Mouse (Mus musculus) spleen, postnatal 14 days (tissue): ENCODE data around the gene Mfsd8.
A peak's percentile ranks its signal among the peaks of the same experiment; 100 is the strongest.
"Not testable (repeated sequence)": the region's sequence is repeated elsewhere in the genome, so short reads cannot be mapped to it uniquely, and the experiment has no call there.

ENCODE experiments used
- DNase-seq, 2 experiments: peaks; one replicate each; pipeline ENCODE4 v3.0.0; 2021 to 2022; ENCODE audit warnings: low spot score in 2 of 2

Gene Mfsd8

DNA sequence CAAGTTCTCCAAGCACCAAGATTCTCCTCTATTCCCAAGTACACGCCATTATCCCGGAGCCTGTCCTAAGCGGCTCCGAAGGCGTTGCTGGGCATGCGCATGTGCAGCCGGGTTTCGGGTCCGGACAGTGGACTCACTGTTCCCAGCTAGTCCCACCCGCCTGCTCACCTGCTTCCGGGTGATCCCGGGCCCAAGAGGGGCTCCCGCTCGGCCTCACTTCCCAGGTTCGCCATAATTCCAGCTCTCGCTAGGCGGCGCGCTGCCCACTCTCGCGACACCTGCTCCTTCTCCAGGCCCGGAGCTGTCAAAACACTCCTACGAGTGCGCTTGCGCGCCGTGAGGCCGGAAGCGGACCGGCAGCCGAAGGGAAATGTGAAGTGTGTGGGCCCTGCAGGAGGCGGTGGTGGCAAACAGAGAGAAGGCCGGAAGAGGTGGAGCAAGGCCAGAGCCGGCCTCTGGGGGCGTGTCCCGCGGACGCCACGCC lies at the start of gene Mfsd8:
TSS of gene Mfsd8 (minus strand) at position 414 of the 484 bp plus-strand sequence.
- peak; percentile 86 to 88 for DNase-seq

DNA sequence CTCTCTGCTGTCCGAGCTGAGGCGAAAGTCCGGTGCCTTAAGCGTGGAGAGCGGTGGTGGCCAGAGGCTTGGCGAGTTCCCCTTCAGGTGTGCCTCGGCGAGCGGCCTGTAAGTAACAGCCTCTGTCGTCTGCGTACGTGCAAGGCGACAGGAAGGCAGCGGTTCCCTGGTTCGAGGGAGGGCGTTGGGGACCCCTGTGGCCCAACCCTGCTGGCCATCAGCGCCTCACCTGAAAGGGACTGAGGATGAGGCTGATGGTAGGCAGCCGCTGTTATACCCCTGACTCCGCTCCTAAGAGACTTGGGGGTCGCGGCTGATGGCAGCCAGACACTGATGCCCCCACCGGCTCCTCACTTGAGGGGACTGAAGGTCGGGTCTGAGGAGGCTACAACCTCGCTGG lies 47.6 kb upstream of the Mfsd8 start:
- DNase-seq = peak; percentile 7 to 12

DNA sequence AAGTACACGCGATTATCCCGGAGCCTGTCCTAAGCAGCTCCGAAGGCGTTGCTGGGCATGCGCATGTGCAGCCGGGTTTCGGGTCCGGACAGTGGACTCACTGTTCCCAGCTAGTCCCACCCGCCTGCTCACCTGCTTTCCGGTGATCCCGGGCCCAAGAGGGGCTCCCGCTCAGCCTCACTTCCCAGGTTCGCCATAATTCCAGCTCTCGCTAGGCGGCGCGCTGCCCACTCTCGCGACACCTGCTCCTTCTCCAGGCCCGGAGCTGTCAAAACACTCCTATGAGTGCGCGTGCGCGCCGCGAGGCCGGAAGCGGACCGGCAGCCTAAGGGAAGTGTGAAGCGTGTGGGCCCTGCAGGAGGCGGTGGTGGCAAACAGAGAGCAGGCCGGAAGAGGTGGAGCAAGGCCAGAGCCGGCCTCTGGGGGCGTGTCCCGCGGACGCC lies 47.2 kb upstream of the Mfsd8 start:
- DNase-seq = peak; percentile 95 to 96

GRCm38 (mm10) chr3:40853123-40853738 lies 6.5 kb upstream of the Mfsd8 start:
- DNase-seq = not testable (repeated sequence)

DNA sequence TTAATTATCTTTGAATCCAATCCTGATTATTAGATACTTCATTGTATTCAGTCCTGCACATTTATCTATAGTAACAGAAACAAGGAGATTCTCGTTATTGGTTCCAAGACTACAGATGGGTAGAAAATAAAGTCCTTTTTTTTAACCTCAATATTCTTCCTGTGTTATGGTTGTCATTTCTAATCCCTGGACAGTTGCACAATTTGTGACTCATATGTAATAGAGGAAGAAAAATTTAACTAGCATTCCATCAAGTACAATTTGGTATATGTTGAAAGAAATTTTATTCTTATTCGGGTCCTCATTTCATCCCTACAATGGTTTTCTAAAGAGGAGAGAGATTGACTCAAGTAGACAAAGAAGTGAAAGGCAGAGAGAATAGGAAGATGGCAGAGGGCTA lies 1.2 kb upstream of the Mfsd8 start:
- DNase-seq = not testable (repeated sequence)

- DNase-seq = peak; percentile 25 to 39
These were observed 332 bp upstream of the Mfsd8 start for GRCm38 (mm10) chr3:40847018-40847417.

DNA sequence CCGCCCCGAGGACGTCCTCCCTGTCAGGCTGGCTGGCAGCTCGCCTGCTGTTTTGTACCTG lies 101 bp upstream of the Mfsd8 start, which contains the start of gene Abhd18:
TSS of gene Abhd18 (plus strand) at position 14 of the 61 bp plus-strand sequence.
- DNase-seq = not testable (repeated sequence)

DNA sequence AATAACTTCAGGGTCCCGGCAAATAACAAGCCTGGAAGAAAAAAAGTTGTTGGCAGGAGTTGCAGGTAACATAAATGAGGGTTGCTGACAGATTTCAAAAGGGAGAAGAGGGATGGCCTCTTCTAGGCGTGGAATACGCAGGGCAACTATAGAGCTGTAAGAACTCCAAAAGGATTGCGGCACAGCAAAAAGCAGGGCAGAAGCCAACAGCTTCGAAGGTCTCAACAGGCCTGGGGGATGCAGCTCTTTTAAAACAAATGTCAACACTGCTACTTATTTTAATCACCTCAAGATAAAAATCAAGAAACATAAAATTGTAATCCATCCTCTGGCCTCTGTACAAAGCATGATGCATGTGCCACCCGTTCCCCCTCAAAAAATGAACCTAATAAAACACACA lies 1.2 kb downstream of the Mfsd8 start:
- not testable (repeated sequence) for DNase-seq

- no peak for DNase-seq
These were observed 33.4 kb downstream of the Mfsd8 start for GRCm38 (mm10) chr3:40813275-40813674.

DNA sequence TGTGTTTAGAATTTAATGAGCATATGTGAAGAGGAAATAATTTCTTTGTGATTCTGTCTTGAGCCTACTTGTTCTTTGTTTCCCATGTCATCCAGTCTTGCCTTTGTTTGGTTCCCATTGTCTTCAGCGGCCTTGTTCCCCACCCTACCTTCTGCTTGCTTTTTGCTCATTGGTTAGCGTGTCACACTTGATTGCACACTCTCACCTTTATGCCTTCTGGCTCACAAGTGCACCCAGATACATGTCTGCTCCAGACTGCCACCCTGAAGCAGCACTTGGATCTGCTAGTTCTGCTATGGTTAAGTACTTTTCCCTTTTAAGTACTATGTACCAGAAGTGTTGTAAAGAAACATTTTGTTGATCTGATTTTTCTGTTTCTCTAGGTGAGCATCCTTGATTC lies 36.8 kb downstream of the Mfsd8 start:
- no peak for DNase-seq

GRCm38 (mm10) chr3:40808686-40809085 lies 38.0 kb downstream of the Mfsd8 start:
- no peak for DNase-seq

- no peak for DNase-seq
These were observed 39.8 kb downstream of the Mfsd8 start for GRCm38 (mm10) chr3:40806871-40807270.

DNA sequence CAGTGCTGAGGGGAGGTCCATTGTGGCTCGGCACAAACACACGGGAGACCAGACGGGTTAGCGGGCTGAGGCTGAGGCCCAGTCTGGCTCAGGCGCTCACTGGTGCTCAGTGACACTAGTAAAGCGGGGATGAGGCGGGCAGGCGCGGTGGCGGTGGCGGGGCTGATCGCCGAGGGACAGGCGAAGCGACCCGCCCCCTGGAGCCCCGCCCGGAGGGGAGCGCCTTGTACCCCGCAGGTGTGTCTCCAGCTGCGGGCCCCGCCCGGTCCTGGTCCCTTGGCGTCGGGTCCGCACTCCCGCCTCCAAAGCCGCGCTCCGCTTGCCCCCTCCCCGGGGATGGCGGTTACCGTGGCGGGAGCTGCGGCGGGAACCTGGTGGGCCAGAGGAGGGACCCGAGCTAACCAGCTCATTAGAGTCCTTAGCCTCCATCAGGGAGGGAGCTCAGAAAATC lies 46.3 kb downstream of the Mfsd8 start:
- DNase-seq = peak; percentile 58 to 63

DNA sequence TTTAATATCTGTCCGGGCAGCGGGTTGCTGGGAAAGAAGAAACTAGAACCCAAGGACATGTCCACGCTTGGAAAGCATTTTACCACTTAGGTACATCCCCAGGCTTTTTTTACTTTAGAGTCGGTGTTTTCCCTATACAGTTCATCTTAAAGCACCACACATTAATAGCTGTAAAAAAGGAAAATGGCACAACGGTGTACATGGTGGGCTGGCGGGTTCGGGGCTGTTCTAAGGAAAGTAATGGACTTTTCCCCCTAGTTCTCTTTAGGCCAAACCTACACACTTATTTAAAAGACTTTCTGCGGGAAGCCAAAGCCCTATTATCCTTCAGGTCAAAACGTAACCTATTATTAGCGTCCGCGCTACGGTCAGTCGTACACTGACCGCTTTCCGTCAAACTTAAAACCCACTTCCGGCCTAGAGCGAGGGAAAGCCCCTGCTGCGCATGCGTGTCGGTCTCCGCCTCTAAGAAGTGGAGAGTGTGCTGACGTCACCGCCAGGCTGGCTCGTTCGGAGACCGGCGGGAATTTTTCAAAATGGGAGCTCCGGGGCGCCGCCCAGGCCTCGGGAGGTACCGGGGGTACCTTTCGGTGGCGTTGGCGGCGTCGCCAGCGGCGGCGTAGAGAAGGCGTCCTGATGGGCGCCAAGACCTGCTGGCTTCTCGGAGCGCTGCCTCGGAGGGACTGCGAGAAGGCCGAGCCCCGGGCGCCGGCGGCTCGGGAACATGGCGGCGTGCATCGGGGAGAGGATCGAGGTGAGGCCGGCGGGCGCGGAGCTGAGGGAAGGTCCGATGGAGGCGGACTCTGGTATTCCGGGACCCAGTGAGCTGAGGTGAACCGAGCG lies 46.9 kb downstream of the Mfsd8 start, which contains the start of gene Plk4:
TSS of gene Plk4 (plus strand) at position 490 of the 843 bp plus-strand sequence.
- DNase-seq = peak; percentile 93 to 95

DNA sequence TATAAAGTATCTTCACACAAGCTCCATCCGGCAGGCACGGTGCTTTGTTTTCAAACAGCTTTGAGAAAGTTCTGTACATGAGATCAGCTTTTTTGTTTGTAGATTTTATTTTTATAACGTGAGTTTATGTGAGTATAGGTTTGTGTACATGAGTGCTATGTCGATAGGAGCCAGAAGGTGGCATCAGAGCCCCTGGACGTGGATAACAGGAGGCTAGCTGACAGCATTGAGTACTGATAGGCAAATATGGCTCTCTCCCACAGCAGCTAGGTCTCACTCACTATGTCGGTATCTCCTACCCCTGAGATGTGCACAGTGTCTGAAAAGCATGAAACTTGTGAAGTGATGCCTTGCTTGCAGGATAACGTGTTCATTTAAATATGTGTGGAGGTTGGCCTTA lies 48.2 kb downstream of the Mfsd8 start:
- DNase-seq = peak; percentile 35 to 66

- no peak for DNase-seq
These were observed 48.6 kb downstream of the Mfsd8 start for GRCm38 (mm10) chr3:40798054-40798453.

DNA sequence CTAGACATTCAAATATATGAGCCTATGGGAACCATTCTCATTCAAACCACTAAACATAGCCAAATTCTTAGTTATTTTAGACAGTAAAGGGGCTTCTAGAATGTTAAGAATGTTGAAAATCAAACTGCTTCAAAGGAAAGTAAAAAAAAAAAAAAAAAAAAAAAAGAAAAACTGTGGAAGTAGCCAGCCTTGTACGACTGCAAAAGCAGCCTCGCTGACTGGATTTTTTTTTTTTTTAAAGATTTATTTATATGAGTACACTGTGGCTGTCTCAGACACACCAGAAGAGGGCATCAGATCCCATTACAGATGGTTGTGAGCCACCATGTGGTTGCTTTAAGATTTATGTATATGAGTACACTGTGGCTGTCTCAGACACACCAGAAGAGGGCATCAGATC lies 52.9 kb downstream of the Mfsd8 start:
- no peak for DNase-seq
